Mouse (Mus musculus) adipose tissue, adult 10 weeks (tissue): ENCODE results near the gene Tcf7l2. TPM values are rescaled to one million over a fixed set of nuclear protein-coding genes. Genes with fewer than 3 reads are reported as not detected.

Experiments used
- polyA plus RNA-seq: library from polyadenylated mRNA; stranded (reverse); fragments of 350-450 nt; fragmentation: Illumina TruSeq; extraction: RNeasy Lipid Tissue Mini Kit (QIAGEN cat#74804); gene quantifications from one replicate; pipeline ENCODE4 v1.2.3, GENCODE M21; 2014; ENCODE audit warnings: low read depth, low replicate concordance

Gene Tcf7l2
- polyA plus RNA-seq, result 9.9 TPM

DNA sequence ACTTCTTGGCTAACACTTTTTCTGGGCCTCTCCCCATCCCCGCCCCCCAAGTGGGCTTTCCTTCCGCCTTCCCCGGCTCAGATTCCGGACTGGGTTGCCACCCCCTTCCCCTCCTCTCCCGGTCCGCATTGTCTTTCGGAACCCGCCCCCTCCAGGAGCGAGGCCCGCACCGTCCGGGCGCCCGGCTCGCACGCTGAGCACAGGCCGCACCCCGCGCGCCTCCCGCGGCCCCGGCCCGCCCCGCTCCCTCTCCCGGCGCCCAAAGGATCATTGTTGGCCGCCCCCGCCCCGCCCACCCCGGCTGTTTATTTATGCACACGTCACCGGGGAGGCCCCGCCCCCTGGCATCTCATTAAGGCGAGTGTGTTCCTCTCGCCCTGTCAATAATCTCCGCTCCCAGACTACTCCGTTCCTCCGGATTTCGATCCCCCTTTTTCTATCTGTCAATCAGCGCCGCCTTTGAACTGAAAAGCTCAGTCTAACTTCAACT, at the start of gene Tcf7l2:
Gene Tcf7l2, plus strand, starts transcription at position 382 of the 490 bp plus-strand sequence.

